Mouse (Mus musculus) lung, postnatal 0 days (tissue): Measurements from ENCODE around the gene 4930430A15Rik.

Source experiments
- CTCF ChIP-seq: IDR thresholded peaks from 2 replicates; pipeline ENCODE4 v1.5.1; 2016; ENCODE audit warnings: antibody characterized with exemption, mild to moderate bottlenecking
- EP300 ChIP-seq: IDR thresholded peaks from 2 replicates; pipeline ENCODE4 v1.6.1; 2016; ENCODE audit warnings: antibody characterized with exemption, mild to moderate bottlenecking, control low read depth

DNA sequence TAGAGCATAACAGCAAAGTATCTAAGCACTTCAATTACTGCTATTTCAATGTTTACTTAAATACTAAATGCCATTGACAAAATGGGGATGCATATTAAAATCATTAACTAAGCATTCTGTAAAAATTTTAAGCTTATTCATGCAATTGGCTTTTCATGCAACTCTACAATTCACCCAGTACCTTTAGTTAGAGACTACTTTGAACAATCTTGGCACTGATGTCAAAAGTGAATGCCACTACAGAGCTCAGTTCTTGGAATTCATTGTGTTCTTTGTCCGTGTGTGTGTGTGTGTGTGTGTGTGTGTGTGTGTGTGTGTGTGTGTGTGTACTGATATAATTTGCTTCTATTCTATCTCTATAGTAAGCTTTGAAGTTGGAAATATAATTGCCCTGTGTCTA is 5.8 kb upstream of the 4930430A15Rik start, which contains the start of gene Olfr1275:
- no peak for TF ChIP-seq CTCF
- TF ChIP-seq EP300 = no peak
